Mouse (Mus musculus) cerebellum, adult 2 months (tissue): ENCODE measurements around the gene Slc25a26. TPM values are rescaled to one million over a fixed set of nuclear protein-coding genes. Genes with fewer than 3 reads are reported as not detected.
A peak's percentile ranks its signal among the peaks of the same experiment; 100 is the strongest.

Experiments used
- DNase-seq, 2 experiments: peaks; one replicate each; pipeline ENCODE4 v3.0.0; 2021
- H3K27ac ChIP-seq: fragments of 200-500 bp; 2 replicates; pipeline ENCODE4 v1.5.1; 2012; ENCODE audit warnings: low read length, control low read depth, inconsistent platforms; ENCODE audit not compliant: insufficient read depth
- H3K27me3 ChIP-seq: fragments of 200-500 bp; 2 replicates; pipeline ENCODE4 v1.6.1; 2012; ENCODE audit warnings: inconsistent platforms, mild to moderate bottlenecking, low read length, moderate library complexity; ENCODE audit not compliant: control insufficient read depth, insufficient read depth
- H3K4me1 ChIP-seq: fragments of 200-500 bp; 2 replicates; pipeline ENCODE4 v1.6.1; 2011; ENCODE audit warnings: low read length; ENCODE audit not compliant: control insufficient read depth, insufficient read depth
- H3K4me3 ChIP-seq: fragments of 200-500 bp; replicated peaks from 2 replicates; pipeline ENCODE3; 2011; ENCODE audit warnings: mild to moderate bottlenecking, low read depth, low read length, control low read depth; ENCODE audit not compliant: insufficient read depth
- CTCF ChIP-seq: fragments of 200-500 bp; IDR thresholded peaks from 2 replicates; pipeline ENCODE4 v1.5.1; 2011; ENCODE audit warnings: low read depth, mild to moderate bottlenecking, control low read depth, low read length, moderate library complexity, borderline replicate concordance; ENCODE audit not compliant: insufficient read depth
- POLR2A ChIP-seq: fragments of 200-500 bp; IDR thresholded peaks from 2 replicates; pipeline ENCODE4 v1.6.1; 2011; ENCODE audit warnings: low read length, control low read depth, borderline replicate concordance; ENCODE audit not compliant: insufficient read depth
- WGBS: fragments of 180-500 bp; shearing (Covaris S2); methylation state at CpG from one replicate; pipeline ENCODE4 v1.1.7; 2018; 5-methylcytosine and 5-hydroxymethylcytosine counted together
- polyA plus RNA-seq: library from polyadenylated mRNA; depleted of rRNA; stranded (reverse); fragments of >200 nt; gene quantifications from 2 replicates; pipeline ENCODE4 v1.2.3, GENCODE M21; 2012; rRNA removed

Slc25a26 gene
- polyA plus RNA-seq, 1 experiment = 17.3 TPM

DNA sequence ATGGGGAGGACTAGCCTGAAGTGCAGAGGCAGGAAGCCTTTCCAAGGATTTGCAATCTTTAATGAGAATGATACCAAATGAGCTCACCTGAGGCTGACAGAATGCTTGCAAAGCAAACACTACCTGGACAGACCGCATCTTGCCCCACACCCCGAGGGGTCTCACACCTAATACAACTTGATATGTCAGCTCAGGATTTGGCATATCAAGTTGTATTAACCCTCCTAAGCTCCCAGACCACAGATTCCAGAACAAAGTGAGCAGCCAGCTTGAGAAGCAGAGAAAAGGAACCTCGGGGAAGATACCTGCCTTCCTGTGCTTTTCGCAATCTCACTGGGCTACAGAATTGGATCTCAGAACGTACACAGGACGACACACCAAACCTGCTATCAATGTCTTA lies 146.8 kb downstream of the Slc25a26 start:
- Histone ChIP-seq H3K27me3 (no peaks in the 10 kb centered on the region), H3K4me1 (peaks cover 21% of the 10 kb centered on the region), H3K4me3 (no peak overlapping the region), H3K27ac (no peak overlapping the region)
- no peak for DNase-seq
- no peak for TF ChIP-seq CTCF
- no peak for TF ChIP-seq POLR2A
- WGBS = 87% methylated on average over 6 of the region's 6 CpGs

DNA sequence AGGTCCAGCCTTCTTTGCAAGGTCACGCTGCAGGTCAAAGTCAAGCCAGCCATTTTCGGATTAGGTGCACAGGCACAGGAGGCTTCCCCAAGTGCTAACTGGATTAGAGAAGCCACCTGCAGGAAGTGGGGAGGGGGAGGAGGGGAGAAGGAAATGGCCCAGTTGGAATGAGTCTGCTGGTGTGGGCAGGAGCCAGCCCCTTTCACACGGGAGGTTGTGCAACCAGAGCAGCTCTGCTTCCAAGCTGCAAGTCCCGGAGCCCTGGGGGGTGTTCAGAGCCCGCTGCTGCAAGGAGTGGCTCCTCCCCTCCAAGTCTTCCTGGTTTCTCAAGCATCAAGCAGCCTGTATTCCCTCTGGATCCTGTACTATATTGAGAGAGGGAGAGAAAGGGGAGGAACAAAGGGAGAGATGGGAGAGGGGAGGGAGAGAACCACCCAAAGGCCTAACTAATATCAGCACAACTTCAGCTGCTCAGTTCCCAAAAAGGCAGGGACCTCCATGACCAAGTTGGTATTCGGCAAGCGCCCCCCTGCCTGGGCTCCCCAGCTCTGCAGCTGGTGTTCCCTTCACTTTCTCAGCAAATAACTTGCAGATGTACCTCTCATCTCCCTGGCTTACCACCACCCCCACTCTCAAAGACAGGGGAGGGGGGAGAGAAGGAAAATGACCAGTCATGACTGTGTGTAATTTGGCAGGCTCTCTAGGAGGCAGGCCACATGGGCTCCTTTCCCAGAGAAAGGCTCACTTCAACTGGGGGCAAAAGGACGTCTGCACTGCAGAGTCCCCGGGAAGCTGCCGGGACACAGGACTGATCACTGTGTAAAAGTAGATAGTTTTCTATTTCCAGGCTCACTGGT lies 147.7 kb downstream of the Slc25a26 start:
- peak overlapping the region; percentile 60; the same call in 1 of the 2 replicates for H3K27ac ChIP-seq
- H3K4me1 ChIP-seq = peaks cover 23% of the 10 kb centered on the region
- no peak for TF ChIP-seq POLR2A
- no peak for TF ChIP-seq CTCF
- no peaks in the 10 kb centered on the region for H3K27me3 ChIP-seq
- H3K4me3 ChIP-seq = no peak overlapping the region
- WGBS = 14% methylated on average over 10 of the region's 10 CpGs
- peak; percentile 45 to 68 for DNase-seq

DNA sequence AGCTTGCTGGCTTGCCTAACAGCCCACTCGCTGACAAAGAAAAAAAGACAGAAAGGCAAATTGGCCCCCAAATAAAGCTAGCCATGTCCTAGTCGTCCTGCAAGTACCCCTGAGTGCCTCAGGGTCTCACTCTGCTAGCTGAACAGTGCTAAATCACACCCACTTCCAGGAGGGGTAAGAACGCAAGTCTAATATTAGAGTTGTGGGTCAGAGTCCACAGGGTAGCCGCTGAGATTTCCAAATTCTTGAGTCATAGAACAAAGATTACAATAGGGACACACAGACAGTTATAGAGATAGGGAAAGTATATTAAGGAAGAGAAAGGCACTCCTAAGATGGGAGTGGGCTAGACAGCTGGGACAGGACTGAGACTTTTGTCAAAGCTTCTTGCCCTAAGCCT lies 148.4 kb downstream of the Slc25a26 start:
- TF ChIP-seq POLR2A (no peak), CTCF (no peak)
- 75% methylated on average over 4 of the region's 4 CpGs for WGBS
- DNase-seq = no peak
- H3K27me3 ChIP-seq = no peaks in the 10 kb centered on the region
- H3K4me1 ChIP-seq = peaks cover 29% of the 10 kb centered on the region
- peak overlapping the region; percentile 45; the same call in 1 of the 2 replicates for H3K27ac ChIP-seq
- no peak overlapping the region for H3K4me3 ChIP-seq

DNA sequence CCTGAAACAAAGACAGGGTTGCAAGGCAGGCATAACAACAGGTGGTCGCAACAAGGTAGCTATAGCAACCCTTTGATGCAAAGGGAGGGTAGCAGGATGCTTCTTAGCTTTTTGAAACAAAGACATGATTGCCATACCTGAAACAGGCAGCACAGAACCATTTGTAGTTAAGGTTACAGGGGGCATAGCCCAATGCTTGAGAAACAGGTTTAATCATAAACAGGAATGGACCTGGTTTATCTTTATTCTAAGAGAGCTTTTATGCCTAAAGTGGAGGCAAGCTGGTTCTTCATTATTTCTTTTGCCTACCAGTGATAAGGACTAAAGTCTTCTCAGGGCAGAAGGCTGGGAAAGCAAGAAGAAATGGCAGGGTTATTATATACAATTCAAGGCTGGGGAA lies 149.5 kb downstream of the Slc25a26 start:
- peaks cover 29% of the 10 kb centered on the region for H3K4me1 ChIP-seq
- no peak for TF ChIP-seq POLR2A
- no peak for TF ChIP-seq CTCF

DNA sequence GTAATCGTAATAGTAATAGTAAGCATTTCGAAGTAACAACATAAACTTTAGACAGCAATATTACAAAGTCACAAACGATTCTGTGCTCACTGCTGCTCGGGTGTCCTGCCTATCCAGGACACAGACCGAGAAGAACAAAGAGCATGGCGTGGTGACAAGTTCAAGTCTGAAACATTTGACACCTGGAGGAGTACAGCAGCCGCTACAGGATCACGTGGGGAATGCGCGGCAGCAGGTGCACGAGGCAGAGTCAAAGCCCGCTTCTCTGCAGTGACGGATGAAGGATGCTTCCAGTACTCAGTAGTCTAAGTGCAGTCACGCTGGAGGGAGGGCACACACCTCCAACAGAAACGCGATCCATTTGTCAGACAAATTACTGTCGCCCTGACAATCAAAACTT lies 151.4 kb downstream of the Slc25a26 start:
- no peak for TF ChIP-seq CTCF
- no peak for TF ChIP-seq POLR2A
- WGBS = 77% methylated on average over 17 of the region's 17 CpGs
- H3K27me3 ChIP-seq = no peaks in the 10 kb centered on the region
- peaks cover 28% of the 10 kb centered on the region for H3K4me1 ChIP-seq
- H3K4me3 ChIP-seq = no peak overlapping the region
- no peak for DNase-seq
- no peak overlapping the region for H3K27ac ChIP-seq

More for the DNA sequence above, 149.5 kb downstream of the Slc25a26 start:
- H3K27ac ChIP-seq = no peak overlapping the region
- WGBS = 89% methylated on average over 1 of the region's 1 CpGs
- H3K27me3 ChIP-seq = no peaks in the 10 kb centered on the region
- H3K4me3 ChIP-seq = no peak overlapping the region
- DNase-seq = no peak

DNA sequence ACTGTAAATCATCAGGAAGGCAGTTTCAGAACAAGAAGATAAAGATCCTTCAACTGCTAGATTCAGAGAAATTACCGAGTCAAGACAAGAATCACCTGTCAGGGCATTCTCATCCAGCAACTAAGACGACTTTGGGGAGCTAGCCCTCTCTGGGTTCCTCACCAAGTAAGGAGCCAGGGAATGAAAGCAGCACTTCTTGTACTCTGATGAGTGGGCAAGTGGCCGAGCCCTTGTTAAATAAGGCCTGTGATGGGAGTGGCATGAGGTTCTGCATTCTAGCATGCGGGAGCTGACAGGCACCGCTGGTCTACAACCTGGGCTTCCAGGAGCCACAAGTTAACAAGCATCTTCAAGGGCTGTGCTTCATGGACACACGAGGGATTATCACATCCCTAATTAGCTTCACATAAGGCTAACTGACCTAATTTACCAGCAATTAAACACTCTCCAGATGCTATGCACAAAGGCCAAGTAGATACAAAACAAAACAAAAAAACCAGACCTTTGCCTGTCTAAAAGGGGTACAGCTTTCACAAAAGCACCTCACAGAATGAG lies 152.6 kb downstream of the Slc25a26 start:
- WGBS = 71% methylated on average over 6 of the region's 6 CpGs
- Histone ChIP-seq H3K27ac (no peak overlapping the region), H3K4me3 (no peak overlapping the region), H3K27me3 (no peaks in the 10 kb centered on the region), H3K4me1 (peaks cover 19% of the 10 kb centered on the region)
- TF ChIP-seq POLR2A (no peak), CTCF (no peak)
- no peak for DNase-seq

DNA sequence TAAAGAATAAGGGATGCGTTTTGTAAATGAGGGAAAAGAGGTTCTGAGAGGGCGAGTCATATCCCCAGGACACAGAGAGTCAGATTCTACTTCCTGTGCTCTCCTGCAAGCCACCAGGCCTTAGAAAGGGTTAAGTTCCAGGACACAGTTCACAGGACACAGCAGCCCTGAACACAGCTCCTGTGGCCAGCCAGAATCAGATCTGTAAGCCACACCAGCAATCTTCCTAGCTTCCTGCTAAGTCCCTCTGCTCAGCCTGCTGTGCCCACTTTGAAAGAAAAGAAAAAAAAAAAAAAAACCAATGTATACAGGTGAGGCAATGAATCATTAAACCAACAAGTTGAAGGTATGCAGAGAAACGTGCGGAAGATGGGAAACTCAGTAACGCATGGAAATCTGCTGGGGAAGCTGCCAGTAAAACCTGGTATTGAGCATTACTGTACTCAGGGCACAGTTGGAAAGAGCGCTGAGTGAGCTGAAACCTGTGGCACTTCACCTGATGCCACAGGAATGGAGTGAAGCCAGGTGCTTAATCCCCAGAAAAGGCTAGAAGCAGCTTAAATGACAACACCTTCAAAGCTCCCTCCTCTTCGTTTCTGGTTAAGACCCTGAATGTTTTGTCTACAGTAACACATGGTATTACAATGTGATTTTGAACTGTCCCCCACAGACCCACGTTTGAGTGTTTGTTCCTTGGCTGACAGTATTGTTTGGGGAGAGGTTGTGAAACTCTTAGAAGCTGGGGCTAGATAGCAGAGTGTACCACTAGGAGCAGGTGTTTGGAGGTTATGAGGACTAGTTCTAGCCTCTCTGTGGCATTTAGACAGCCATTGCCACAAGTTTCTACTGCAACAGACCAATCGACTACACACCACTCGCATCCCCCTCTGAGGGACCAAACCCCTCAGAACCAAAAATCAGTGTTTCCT lies 153.5 kb downstream of the Slc25a26 start:
- no peaks in the 10 kb centered on the region for H3K27me3 ChIP-seq
- no peak overlapping the region for H3K27ac ChIP-seq
- peak in 1 of 2 experiments; percentile 48 for DNase-seq
- TF ChIP-seq POLR2A = no peak
- no peak for TF ChIP-seq CTCF
- no peak overlapping the region for H3K4me3 ChIP-seq
- 51% methylated on average over 10 of the region's 10 CpGs for WGBS
- peaks cover 11% of the 10 kb centered on the region for H3K4me1 ChIP-seq

Other genes with a start within 250 kb of the Slc25a26 start
- 36.5 and 39.5 TPM in 2 replicates for gene Magi1, start 216.4 kb upstream of the Slc25a26 start, polyA plus RNA-seq
- gene Lrig1, start 199.8 kb downstream of the Slc25a26 start, polyA plus RNA-seq = 84.5 and 86.2 TPM in 2 replicates